Mouse (Mus musculus): ENCODE data around the gene Mcl1. TPM values are rescaled to one million over a fixed set of nuclear protein-coding genes. Genes with fewer than 3 reads are reported as not detected.
"Not testable (repeated sequence)": the region's sequence is repeated elsewhere in the genome, so short reads cannot be mapped to it uniquely, and the experiment has no call there.

The Mcl1 gene
- total RNA-seq, 1 experiment from 2014 or later = 159 TPM

- ATAC-seq (replicated peaks; ENCODE audit: low read depth, poor library complexity, severe bottlenecking) = no peak
Measured at GRCm38 (mm10) chr3:95663969-95664608, 5.5 kb downstream of the Mcl1 start.

GRCm38 (mm10) chr3:95664940-95665352 lies 6.4 kb downstream of the Mcl1 start:
- no peak for ATAC-seq (replicated peaks; ENCODE audit: low read depth, poor library complexity, severe bottlenecking)

GRCm38 (mm10) chr3:95666124-95666844 lies 7.7 kb downstream of the Mcl1 start:
- peak; percentile 20; the same call in 1 of the 2 replicates for ATAC-seq (replicated peaks; ENCODE audit: low read depth, poor library complexity, severe bottlenecking)

GRCm38 (mm10) chr3:95667521-95667920 lies 8.9 kb downstream of the Mcl1 start:
- ATAC-seq (replicated peaks; ENCODE audit: low read depth, poor library complexity, severe bottlenecking) = no peak

- ATAC-seq (replicated peaks; ENCODE audit: low read depth, poor library complexity, severe bottlenecking) = no peak
Measured at GRCm38 (mm10) chr3:95668026-95668425, 9.4 kb downstream of the Mcl1 start.

- ATAC-seq (replicated peaks; ENCODE audit: low read depth, poor library complexity, severe bottlenecking) = peak; percentile 26
Measured at GRCm38 (mm10) chr3:95668589-95669308, 10.2 kb downstream of the Mcl1 start.

- ATAC-seq (replicated peaks; ENCODE audit: low read depth, poor library complexity, severe bottlenecking) = peak; percentile 1; the same call in 1 of the 2 replicates
Measured at GRCm38 (mm10) chr3:95669309-95669665, 10.7 kb downstream of the Mcl1 start.

GRCm38 (mm10) chr3:95670419-95670818 lies 11.8 kb downstream of the Mcl1 start:
- ATAC-seq (replicated peaks; ENCODE audit: low read depth, poor library complexity, severe bottlenecking) = not testable (repeated sequence)

GRCm38 (mm10) chr3:95671201-95671600 lies 12.6 kb downstream of the Mcl1 start:
- ATAC-seq (replicated peaks; ENCODE audit: low read depth, poor library complexity, severe bottlenecking) = no peak

GRCm38 (mm10) chr3:95672461-95672860 lies 13.9 kb downstream of the Mcl1 start:
- ATAC-seq (replicated peaks; ENCODE audit: low read depth, poor library complexity, severe bottlenecking) = no peak

- no peak for ATAC-seq (replicated peaks; ENCODE audit: low read depth, poor library complexity, severe bottlenecking)
Measured at GRCm38 (mm10) chr3:95672861-95673706, 14.5 kb downstream of the Mcl1 start.

- peak; percentile 19 for ATAC-seq (replicated peaks; ENCODE audit: low read depth, poor library complexity, severe bottlenecking)
Measured at GRCm38 (mm10) chr3:95673707-95674211, 15.2 kb downstream of the Mcl1 start.

- ATAC-seq (replicated peaks; ENCODE audit: low read depth, poor library complexity, severe bottlenecking) = peak; percentile 73
Measured at GRCm38 (mm10) chr3:95674236-95674635, 15.6 kb downstream of the Mcl1 start.

GRCm38 (mm10) chr3:95674812-95675211 lies 16.2 kb downstream of the Mcl1 start:
- no peak for ATAC-seq (replicated peaks; ENCODE audit: low read depth, poor library complexity, severe bottlenecking)

GRCm38 (mm10) chr3:95675301-95676092 lies 16.9 kb downstream of the Mcl1 start:
- peak; percentile 46 for ATAC-seq (replicated peaks; ENCODE audit: low read depth, poor library complexity, severe bottlenecking)

- 0 out of 2 replicates have a peak, but pooled peaks have one; percentile 17 for ATAC-seq (replicated peaks; ENCODE audit: low read depth, poor library complexity, severe bottlenecking)
Measured at GRCm38 (mm10) chr3:95676745-95677419, 18.3 kb downstream of the Mcl1 start.

- no peak for ATAC-seq (replicated peaks; ENCODE audit: low read depth, poor library complexity, severe bottlenecking)
Measured at GRCm38 (mm10) chr3:95677420-95678090, 19.0 kb downstream of the Mcl1 start.

GRCm38 (mm10) chr3:95679551-95679950 lies 21.0 kb downstream of the Mcl1 start:
- ATAC-seq (replicated peaks; ENCODE audit: low read depth, poor library complexity, severe bottlenecking) = no peak

All from common myeloid progenitor, adult 5-6 weeks (primary cell).